Mouse (Mus musculus): ENCODE results near the gene Il23a. TPM values are rescaled to one million over a fixed set of nuclear protein-coding genes. Genes with fewer than 3 reads are reported as not detected.

Gene Il23a
- 0.24 TPM for polyA plus RNA-seq (2012; fragmentation: generic; extraction: Trizol)

GRCm38 (mm10) chr10:128298702-128299171 is at the start of gene Il23a:
TSS of gene Il23a (minus strand) at chr10:128298752.
- H3K27me3 ChIP-seq (ENCODE audit: control insufficient read depth, insufficient read depth, insufficient read length) = no peaks in the 10 kb centered on the region
- no peak within 1 kb of the TSS for H3K4me3 ChIP-seq
- TF ChIP-seq POLR2A (IDR thresholded peaks at IDR 0.05; ENCODE audit: insufficient read length, low read depth) (no peak), MYOG (IDR thresholded peaks at IDR 0.05; ENCODE audit: control insufficient read depth in 1 of 3, insufficient read depth in 1 of 3, insufficient read length in 2 of 3, low read depth in 2 of 3) (peak in 1 of 3 experiments; percentile 41), CEBPB (IDR thresholded peaks at IDR 0.05; ENCODE audit: insufficient read depth, poor library complexity, severe bottlenecking) (peak; percentile 80; the same call in 1 of the 2 replicates)
- H3K36me3 ChIP-seq (ENCODE audit: control insufficient read depth, insufficient read depth) = no peaks in the 10 kb centered on the region
- H3K79me2 ChIP-seq (ENCODE audit: control insufficient read depth, insufficient read depth) = peaks cover 5% of the 10 kb centered on the region
- H3ac ChIP-seq (ENCODE audit: control insufficient read depth, insufficient read length) = no peak within 1 kb of the TSS
- no peak within 1 kb of the TSS for H3K4me2 ChIP-seq (ENCODE audit: low read depth)

GRCm38 (mm10) chr10:128347541-128347940 is 49.0 kb upstream of the Il23a start:
- Histone ChIP-seq H3ac (ENCODE audit: control insufficient read depth, insufficient read length) (no peak overlapping the region), H3K36me3 (ENCODE audit: control insufficient read depth, insufficient read depth) (peaks cover 22% of the 10 kb centered on the region), H3K4me2 (ENCODE audit: low read depth) (no peak overlapping the region), H3K27me3 (ENCODE audit: control insufficient read depth, insufficient read depth, insufficient read length) (no peaks in the 10 kb centered on the region), H3K4me3 (no peak overlapping the region), H3K79me2 (ENCODE audit: control insufficient read depth, insufficient read depth) (peaks cover 60% of the 10 kb centered on the region)
- TF ChIP-seq E2F4 (IDR thresholded peaks at IDR 0.05; ENCODE audit: insufficient read depth) = no peak
- no peak for TF ChIP-seq MAX (IDR thresholded peaks at IDR 0.05; ENCODE audit: low read depth)
- no peak for TF ChIP-seq REST (IDR thresholded peaks at IDR 0.05; ENCODE audit: insufficient read depth, insufficient read length)
- no peak for TF ChIP-seq MYOD1 (IDR thresholded peaks at IDR 0.05; ENCODE audit: control insufficient read depth in 1 of 3, insufficient read length in 2 of 3, low read depth in 2 of 3)
- TF ChIP-seq TCF12 (IDR thresholded peaks at IDR 0.05; ENCODE audit: insufficient read depth, poor library complexity, severe bottlenecking) = no peak
- TF ChIP-seq POLR2AphosphoS2 (IDR thresholded peaks at IDR 0.05; ENCODE audit: insufficient read length, low read depth) = no peak
- TF ChIP-seq CEBPB (IDR thresholded peaks at IDR 0.05; ENCODE audit: insufficient read depth, poor library complexity, severe bottlenecking) = no peak
- TF ChIP-seq USF1 (IDR thresholded peaks at IDR 0.05; ENCODE audit: low read depth) = no peak
- TF ChIP-seq TCF3 (IDR thresholded peaks at IDR 0.05; ENCODE audit: insufficient read length, low read depth) = no peak
- no peak for TF ChIP-seq POLR2A (IDR thresholded peaks at IDR 0.05; ENCODE audit: insufficient read length, low read depth)
- no peak for TF ChIP-seq SRF (IDR thresholded peaks at IDR 0.05; ENCODE audit: control insufficient read depth, insufficient read length, low read depth)
- no peak for TF ChIP-seq MYOG (IDR thresholded peaks at IDR 0.05; ENCODE audit: control insufficient read depth in 1 of 3, insufficient read depth in 1 of 3, insufficient read length in 2 of 3, low read depth in 2 of 3)

DNA sequence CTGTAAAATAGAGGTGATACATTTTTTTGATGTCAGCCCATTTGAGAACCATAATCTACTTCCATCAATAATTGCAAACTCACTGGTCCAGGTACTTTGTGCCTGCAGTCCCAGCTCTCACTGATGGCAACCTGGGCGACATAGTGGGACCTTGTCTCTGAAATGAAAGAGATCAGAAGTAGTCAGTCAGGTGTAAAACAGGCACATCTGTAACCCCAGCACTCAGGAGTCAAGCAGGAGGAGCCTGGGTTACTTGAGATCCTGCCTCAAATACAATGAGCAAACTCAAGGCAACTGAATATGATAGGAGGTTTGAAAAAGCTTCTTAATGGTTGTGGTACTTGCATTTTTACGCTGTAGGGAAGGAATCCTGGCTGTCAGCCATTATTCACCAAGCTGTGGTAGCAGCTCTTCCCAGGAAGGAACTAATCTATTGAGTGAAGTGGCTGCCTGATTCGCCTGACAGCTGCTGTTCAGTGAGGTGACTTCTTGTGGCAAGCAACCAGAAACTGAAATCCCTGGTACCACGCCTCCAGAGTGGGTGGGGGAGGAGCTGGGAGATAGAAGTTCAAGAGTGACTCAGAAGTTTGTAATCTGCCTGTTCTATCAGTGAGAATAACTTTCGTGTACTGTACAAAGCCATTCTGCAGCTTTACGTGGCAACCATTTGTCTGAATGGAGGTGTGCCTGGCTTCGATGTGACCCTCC is 46.2 kb upstream of the Il23a start:
- peak overlapping the region; percentile 86 for H3K4me2 ChIP-seq (ENCODE audit: low read depth)
- no peak for TF ChIP-seq MAX (IDR thresholded peaks at IDR 0.05; ENCODE audit: low read depth)
- TF ChIP-seq CEBPB (IDR thresholded peaks at IDR 0.05; ENCODE audit: insufficient read depth, poor library complexity, severe bottlenecking) = 0 out of 2 replicates have a peak, but pooled peaks have one; percentile 2
- TF ChIP-seq MYOD1 (IDR thresholded peaks at IDR 0.05; ENCODE audit: control insufficient read depth in 1 of 3, insufficient read length in 2 of 3, low read depth in 2 of 3) = peak; percentile 67 to 92 (median 84)
- peak; percentile 14 for TF ChIP-seq POLR2A (IDR thresholded peaks at IDR 0.05; ENCODE audit: insufficient read length, low read depth)
- TF ChIP-seq SRF (IDR thresholded peaks at IDR 0.05; ENCODE audit: control insufficient read depth, insufficient read length, low read depth) = no peak
- peak; percentile 29 to 90 (median 83) for TF ChIP-seq MYOG (IDR thresholded peaks at IDR 0.05; ENCODE audit: control insufficient read depth in 1 of 3, insufficient read depth in 1 of 3, insufficient read length in 2 of 3, low read depth in 2 of 3)
- H3K4me3 ChIP-seq = no peak overlapping the region

DNA sequence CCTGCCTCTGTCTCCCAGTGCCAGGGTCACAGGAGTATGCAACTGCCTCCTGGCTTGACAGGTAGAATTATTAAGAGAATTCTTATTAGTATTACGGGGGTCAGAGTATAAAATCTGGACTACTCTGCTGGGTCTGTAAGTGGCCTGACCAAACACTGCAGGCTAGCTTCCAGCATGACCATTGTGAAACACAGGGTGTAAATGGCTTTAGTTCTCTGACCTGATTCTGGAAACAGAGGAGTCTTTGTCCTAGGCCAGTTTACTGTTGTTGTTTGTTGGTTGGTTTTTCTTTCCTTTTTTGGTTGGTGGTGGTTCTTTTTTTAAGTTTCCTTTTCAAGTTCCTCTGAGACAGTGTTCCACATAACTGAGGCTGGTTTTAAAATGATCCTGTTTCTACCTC is 44.9 kb upstream of the Il23a start:
- Histone ChIP-seq H3K4me3 (no peak overlapping the region), H3K4me2 (ENCODE audit: low read depth) (peak overlapping the region; percentile 43), H3K27me3 (ENCODE audit: control insufficient read depth, insufficient read depth, insufficient read length) (no peaks in the 10 kb centered on the region), H3ac (ENCODE audit: control insufficient read depth, insufficient read length) (no peak overlapping the region), H3K79me2 (ENCODE audit: control insufficient read depth, insufficient read depth) (peaks cover 89% of the 10 kb centered on the region), H3K36me3 (ENCODE audit: control insufficient read depth, insufficient read depth) (no peaks in the 10 kb centered on the region)
- no peak for TF ChIP-seq POLR2AphosphoS2 (IDR thresholded peaks at IDR 0.05; ENCODE audit: insufficient read length, low read depth)
- no peak for TF ChIP-seq CEBPB (IDR thresholded peaks at IDR 0.05; ENCODE audit: insufficient read depth, poor library complexity, severe bottlenecking)
- no peak for TF ChIP-seq MAX (IDR thresholded peaks at IDR 0.05; ENCODE audit: low read depth)
- no peak for TF ChIP-seq MYOD1 (IDR thresholded peaks at IDR 0.05; ENCODE audit: control insufficient read depth in 1 of 3, insufficient read length in 2 of 3, low read depth in 2 of 3)
- no peak for TF ChIP-seq MYOG (IDR thresholded peaks at IDR 0.05; ENCODE audit: control insufficient read depth in 1 of 3, insufficient read depth in 1 of 3, insufficient read length in 2 of 3, low read depth in 2 of 3)
- TF ChIP-seq E2F4 (IDR thresholded peaks at IDR 0.05; ENCODE audit: insufficient read depth) = no peak
- TF ChIP-seq USF1 (IDR thresholded peaks at IDR 0.05; ENCODE audit: low read depth) = no peak
- no peak for TF ChIP-seq SRF (IDR thresholded peaks at IDR 0.05; ENCODE audit: control insufficient read depth, insufficient read length, low read depth)
- TF ChIP-seq TCF3 (IDR thresholded peaks at IDR 0.05; ENCODE audit: insufficient read length, low read depth) = no peak
- no peak for TF ChIP-seq REST (IDR thresholded peaks at IDR 0.05; ENCODE audit: insufficient read depth, insufficient read length)
- TF ChIP-seq TCF12 (IDR thresholded peaks at IDR 0.05; ENCODE audit: insufficient read depth, poor library complexity, severe bottlenecking) = no peak
- TF ChIP-seq POLR2A (IDR thresholded peaks at IDR 0.05; ENCODE audit: insufficient read length, low read depth) = no peak

More for the DNA sequence above, 46.2 kb upstream of the Il23a start:
- H3ac ChIP-seq (ENCODE audit: control insufficient read depth, insufficient read length) = no peak overlapping the region
- peaks cover under 1% of the 10 kb centered on the region for H3K36me3 ChIP-seq (ENCODE audit: control insufficient read depth, insufficient read depth)
- H3K27me3 ChIP-seq (ENCODE audit: control insufficient read depth, insufficient read depth, insufficient read length) = no peaks in the 10 kb centered on the region
- peaks cover 88% of the 10 kb centered on the region for H3K79me2 ChIP-seq (ENCODE audit: control insufficient read depth, insufficient read depth)
